Mouse (Mus musculus) gastrocnemius, postnatal 14 days (tissue): Measurements from ENCODE around the gene Ace. TPM values are rescaled to one million over a fixed set of nuclear protein-coding genes. Genes with fewer than 3 reads are reported as not detected.

ENCODE experiments used
- DNase-seq: peaks from one replicate; pipeline ENCODE4 v3.0.0; 2021; ENCODE audit warnings: mixed read lengths
- intact Hi-C: fragments of 180-260 bp; cut with DNase I; formaldehyde crosslinking; loops from one replicate; pipeline ENCODE4 v1.15.1; 2025; ENCODE audit warnings: low total_unique reads
- long read RNA-seq, 2 experiments: library from polyadenylated mRNA; stranded (forward); transcript quantifications; one replicate each; pipeline ENCODE4 v2.0.0; 2021
- total RNA-seq, 2 experiments: library from RNA; stranded (reverse); gene quantifications; 2 replicates each; pipeline ENCODE4 v1.2.3; 2021

The Ace gene
- 10 to 100 TPM; 46.2 to 48.3 TPM for total RNA-seq
- long read RNA-seq, experiment 1, full-length matches to known transcripts = 12 of 24 reads
- long read RNA-seq, experiment 1, partial matches to known transcripts = 12 of 24 reads
- long read RNA-seq, experiment 1, other reads (novel, unspliced or antisense) = 0 of 24 reads
- long read RNA-seq, experiment 2, full-length matches to known transcripts = 27 of 42 reads
- long read RNA-seq, experiment 2, partial matches to known transcripts = 14 of 42 reads
- long read RNA-seq, experiment 2, other reads (novel, unspliced or antisense) = 1 of 42 reads

DNA sequence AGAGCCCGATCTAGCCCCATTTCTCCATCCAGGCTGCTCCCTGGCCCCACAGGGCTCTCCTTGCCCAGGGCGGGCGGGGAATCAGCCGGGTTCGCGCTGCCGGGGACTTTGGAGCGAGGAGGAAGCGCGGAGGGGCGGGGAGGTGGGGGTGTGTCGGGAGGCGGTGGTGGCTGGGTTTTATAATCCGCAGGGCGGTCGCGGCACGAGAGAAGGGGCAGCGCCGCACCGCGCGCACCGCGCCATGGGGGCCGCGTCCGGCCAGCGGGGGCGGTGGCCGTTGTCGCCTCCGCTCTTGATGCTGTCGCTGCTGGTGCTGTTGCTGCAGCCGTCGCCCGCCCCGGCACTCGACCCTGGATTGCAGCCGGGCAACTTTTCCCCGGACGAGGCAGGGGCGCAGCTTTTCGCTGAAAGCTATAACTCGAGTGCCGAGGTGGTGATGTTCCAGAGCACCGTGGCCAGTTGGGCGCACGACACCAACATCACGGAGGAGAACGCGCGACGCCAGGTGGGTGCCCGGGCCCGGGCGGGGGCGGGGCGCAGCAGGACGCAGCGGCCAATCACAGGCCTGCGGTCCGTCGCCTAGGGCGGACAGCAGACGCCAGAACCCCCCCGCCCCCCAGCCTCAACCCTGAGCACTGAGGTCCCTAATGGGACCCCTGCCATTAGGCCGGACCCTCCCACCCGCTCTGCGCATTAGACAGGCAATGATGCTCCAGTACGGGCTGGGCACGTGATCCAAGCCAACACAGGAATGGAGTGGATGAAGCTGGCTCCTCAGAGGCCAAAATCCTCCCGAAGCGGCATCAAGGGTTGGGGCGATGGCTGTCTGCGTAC, at the start of gene Ace:
Gene Ace, plus strand, starts transcription at position 205 of the 834 bp plus-strand sequence.
- intact Hi-C loops = no loop called here
- DNase-seq = peak; percentile 60

DNA sequence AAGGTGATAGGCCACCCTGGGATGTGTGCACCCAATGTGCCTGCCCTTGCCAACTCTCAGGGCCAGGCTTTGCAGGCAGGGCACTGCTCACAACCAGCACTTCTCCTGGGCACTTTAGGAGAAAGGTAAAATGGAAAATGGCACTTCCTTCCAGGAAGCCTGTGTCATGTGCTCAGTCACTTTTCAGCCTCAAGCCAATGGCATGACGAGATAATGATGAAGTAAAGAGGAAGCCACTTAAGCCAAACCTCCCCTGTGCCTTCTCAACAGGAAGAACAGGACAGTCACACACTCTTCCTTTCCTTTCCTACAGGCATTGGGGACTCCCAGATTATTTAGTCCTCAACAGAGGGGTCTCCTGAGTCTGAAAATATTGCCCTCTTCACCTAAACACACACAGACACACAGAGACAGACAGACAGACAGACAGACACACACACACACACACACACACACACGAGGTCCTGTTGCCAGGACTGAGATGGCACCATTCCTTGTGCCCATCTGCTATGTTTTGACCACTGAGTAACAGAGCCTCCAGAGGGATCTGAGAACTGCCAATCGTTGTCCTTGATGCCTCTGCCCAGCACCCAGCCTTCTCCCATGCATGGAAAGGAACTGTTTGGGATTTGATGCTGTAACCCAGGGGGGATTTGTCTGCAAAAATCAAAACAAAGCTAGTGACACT, 47.5 kb upstream of the Ace start:
- DNase-seq = no peak
- intact Hi-C loops = no loop called here

DNA sequence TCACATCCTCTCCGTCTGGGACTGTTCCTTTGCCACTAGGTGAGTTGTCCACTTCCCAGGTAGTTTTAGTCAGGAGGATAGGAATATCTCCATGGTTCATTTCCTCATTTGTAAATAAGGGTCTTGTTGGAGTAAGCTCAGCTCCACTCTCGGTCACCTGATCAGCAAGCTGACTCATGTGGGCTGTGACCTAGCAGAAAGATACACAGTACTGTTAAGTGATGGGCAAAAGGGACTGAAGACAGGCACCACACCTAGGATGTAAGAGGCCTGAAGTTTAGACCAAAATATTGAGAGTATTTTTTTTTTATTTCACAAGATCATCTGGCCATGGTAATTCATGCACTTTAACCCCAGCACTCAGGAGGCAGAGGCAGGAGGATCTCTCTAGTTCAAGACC, 46.9 kb upstream of the Ace start:
- intact Hi-C loops = no loop called here
- DNase-seq = no peak

DNA sequence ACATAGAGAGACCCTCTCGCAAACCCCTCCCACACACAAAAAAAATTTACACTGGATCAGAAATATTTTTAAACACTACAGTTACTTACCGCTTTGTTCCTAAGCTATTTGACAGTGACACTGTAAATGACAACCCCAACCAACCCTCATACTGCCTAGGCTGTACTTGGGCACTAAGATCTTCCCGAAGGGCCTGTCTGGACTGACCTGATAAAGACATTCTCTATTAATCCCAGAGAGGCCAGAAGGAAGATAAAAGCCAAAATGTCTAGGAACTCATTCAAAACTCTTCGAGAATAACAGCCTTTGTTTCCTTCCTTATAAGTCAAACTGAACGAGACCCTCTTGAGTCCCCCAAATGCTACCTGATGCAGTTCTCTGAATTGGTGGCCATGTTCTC, 46.5 kb upstream of the Ace start:
- intact Hi-C loops = no loop called here
- no peak for DNase-seq

DNA sequence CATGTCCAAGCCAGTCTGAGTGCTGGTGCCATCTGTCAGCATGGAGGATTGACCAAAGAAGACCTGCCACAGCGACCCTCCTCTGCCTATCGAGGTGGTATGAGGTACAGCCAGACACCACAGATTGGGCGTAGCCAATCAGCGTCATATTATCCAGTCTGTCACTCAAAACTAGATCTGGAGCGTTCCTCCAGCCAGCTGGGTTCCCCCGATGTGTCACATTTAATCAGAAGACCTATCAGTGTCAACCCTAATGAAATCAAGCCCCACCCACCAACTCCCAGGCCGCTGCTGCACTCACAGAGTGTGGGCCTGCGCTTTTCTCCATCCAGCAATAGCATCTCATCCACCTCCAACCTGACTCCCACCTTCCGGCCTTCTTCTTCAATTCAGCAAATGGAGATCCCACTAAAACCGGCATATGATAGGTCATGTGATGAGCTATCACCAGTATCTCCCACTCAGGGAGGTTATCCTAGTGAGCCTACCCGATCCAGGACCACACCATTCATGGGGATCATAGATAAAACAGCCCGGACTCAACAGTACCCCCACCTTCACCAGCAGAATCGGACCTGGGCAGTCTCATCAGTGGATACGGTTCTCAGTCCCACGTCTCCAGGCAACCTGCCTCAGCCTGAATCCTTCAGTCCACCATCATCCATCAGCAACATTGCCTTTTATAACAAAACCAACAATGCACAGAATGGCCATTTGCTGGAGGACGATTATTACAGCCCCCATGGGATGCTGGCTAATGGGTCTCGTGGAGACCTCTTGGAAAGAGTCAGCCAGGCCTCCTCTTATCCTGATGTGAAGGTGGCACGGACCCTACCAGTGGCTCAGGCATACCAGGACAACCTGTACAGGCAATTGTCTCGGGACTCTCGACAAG, 44.7 kb upstream of the Ace start:
- intact Hi-C loops = no loop called here

DNA sequence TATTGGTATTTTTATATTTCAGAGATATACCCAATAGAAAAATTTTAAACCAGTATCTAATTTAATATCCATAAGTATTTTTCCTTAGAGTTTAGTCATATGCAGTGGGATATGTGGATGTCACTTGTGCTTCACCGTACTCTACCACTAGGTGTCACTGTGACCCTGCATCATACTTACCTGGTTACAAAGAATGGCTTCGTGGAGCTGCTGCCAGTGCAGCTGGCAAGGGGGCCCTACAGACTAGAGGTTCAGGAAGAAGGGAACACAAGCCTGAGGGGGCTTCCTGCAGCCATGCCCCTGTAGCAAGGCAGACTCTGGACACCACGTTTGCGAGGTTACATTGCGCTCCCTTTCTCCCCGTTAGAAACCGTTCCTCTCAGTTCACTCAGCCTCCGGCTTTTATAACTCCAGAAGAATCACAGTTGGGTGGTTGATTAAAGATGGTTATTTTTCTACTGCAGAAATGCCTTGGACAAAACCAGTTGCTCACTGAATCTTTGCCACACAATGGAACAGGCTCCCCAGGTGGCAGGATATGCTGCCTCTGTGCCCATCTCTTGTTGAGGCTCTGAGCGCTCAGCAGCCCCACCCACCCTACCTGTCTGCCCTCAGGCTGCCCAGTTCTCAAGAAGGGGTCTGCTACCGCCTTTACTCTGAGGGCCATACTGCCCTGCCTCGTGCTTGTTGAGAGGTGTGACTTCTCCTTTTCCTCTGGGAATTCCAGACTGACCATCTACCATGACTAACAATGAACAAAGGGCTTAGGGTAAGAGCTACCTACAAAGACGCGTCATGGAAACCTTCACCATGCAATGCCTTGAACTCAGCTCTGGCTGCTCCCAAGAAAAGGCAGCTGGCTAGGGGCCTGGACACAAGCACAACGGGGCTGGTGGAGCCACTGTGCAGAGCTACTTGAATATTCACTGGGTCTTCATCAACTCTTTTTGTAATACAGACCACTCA, 40.4 kb upstream of the Ace start:
- intact Hi-C loops = loop anchor here (2.0 kb wide), 2 partner anchors 43 to 99 kb away; no protein-coding TSS in a partner anchor
- DNase-seq = peak; percentile 67

More for the DNA sequence above, 44.7 kb upstream of the Ace start:
- no peak for DNase-seq

DNA sequence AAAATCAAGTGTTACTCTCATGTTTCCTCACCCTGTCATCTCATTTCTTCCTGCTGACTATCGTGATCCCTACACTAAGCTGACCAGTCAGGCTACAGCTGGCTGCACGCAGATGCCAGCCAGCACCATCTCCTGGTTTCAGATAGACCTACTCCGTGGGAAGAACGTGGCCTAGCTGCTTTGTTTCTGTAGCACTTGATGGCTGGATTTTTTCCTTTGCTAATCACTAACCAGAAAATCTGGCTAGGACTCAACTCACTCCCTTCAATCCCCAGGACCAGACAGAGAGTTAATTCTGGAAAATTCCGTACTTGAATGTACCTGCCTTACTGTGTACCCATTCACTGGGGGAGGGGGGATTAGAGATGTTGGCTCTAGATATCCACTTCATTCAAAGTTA, 39.6 kb upstream of the Ace start:
- DNase-seq = no peak
- intact Hi-C loops = no loop called here

DNA sequence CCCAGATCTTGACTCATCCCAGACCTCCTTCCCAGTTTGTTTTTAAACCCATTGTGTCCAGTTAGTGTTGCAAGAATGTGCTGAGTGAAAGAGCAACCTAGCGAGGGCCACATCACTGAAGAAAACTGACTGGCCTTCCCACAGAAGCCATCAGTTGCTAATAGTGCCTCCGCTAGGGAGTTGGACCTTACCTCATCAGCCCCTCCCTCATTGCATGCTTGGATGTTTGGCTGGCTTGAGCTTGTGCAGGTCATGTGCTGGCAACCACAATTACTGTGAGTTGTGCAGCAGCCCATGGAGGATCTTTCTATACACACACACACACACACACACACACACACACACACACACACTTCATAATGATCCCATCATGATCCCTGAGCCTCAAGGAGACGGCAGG, 36.4 kb upstream of the Ace start:
- intact Hi-C loops = no loop called here
- no peak for DNase-seq

DNA sequence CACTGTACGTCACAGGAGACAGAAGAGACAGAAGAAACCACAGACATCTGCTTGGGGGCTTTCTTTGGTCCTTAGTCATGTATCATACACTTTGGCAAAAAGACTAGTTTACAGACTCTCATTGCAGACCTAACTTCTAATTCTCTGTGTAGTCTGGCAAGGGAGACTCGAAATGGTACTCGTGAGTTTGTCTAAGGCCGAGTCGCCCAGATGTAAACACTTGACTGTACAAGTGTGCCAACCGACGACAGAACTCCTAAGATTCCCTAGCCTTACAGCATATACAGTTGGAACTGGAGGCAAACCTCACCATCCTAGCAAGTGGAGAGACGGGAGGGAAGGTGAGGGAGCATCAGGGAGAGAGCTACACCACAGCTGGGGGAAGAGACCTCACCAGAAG, 34.0 kb upstream of the Ace start:
- no peak for DNase-seq
- intact Hi-C loops = no loop called here

DNA sequence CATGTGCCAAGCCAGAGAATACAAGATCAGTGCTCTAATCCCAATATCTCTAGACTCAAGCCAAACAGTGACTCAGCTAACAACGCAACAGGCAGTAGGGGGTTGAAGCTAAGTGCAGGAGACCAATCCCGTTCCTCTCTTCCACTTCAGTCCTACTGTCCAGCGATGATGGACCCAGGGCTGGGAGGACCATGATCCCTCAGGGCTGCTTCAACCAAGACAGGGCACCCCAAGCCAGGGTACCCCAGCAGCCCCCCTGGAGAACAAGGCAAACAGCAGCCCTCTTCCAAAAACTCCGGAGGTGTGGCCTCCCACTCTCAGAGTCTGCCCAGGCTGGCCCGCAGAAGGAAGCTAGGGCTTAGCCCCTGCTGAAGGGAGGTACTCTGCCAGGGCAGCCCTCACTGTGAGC, 33.4 kb upstream of the Ace start:
- peak; percentile 37 for DNase-seq
- intact Hi-C loops = no loop called here

DNA sequence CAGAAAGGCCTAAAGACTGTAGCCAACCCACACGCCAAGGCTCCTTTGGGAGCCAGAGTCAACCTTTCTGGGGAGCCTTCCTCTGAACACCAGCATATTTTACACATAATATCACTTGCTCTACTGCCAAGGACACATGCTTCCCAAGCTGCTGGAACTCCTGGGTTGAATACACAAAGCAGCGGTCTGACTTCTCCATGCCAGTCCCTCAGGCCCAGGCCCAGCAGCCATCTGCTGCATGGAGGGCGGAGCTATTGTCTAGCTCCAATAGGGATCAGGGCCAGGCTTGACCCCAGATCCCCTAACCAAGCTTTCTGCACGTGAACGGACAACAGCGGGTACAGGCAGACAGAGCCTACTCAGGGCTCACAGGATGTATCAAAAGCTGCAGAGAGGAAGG, 32.9 kb upstream of the Ace start:
- intact Hi-C loops = no loop called here
- peak; percentile 75 for DNase-seq

DNA sequence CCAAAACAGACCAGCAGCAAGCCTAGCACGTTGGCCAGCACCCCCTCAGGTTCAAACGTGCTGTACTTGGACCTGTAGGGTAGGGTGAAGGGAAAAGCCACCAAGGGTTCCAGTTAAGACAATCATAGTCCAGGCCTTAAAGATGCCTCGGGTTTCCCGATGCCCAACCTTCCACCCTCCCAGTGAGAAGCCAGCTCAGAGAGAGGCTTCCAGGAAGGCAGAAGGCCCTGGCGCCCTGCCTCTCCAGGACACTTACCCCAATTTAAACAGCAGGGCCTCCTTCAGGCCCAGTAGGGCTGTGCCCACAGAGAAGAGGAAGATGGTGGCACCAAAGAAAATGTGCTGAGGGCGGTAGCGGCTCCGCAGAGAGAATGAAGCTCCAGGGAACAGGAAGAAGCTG, 32.2 kb upstream of the Ace start:
- intact Hi-C loops = no loop called here
- no peak for DNase-seq

DNA sequence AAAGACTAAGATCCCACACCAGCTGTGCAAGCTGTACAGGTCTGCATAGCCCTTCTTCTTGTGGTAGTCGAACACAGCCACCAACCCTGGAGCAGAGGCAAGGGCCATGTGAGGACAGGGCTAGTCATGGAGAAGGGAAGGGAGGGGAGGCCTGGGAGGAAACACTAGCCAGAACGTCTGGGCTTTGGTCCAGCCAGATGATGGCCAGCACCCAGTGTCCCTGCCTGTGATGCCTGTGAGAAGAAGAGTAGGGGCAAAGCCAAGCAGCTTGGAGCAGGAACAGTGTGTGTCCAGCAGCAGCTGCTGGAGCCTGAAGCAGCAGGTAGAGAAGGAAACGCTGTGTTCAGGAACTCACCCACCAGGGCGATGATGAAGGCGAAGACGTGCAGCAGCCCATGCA, 31.5 kb upstream of the Ace start:
- DNase-seq = peak; percentile 92
- intact Hi-C loops = no loop called here

DNA sequence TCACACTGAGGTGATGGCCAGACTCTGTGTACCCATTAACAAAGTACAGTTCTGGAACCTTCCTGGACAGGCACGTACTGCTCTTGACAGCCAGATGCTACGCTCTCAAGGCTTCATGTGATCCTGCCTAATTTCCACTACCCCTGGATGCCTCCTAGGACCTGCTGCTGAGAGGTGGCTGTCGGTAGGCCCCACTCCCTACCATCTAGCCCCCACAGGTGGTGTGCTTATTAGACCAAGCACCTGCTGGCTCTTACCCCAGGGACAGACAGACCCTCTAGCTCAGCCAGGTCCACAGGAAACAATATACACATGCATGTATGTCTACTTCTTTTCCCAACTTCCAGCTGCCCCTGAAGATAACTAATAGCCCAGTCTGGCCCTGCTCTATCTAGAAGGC, 30.8 kb upstream of the Ace start:
- no peak for DNase-seq
- intact Hi-C loops = no loop called here

DNA sequence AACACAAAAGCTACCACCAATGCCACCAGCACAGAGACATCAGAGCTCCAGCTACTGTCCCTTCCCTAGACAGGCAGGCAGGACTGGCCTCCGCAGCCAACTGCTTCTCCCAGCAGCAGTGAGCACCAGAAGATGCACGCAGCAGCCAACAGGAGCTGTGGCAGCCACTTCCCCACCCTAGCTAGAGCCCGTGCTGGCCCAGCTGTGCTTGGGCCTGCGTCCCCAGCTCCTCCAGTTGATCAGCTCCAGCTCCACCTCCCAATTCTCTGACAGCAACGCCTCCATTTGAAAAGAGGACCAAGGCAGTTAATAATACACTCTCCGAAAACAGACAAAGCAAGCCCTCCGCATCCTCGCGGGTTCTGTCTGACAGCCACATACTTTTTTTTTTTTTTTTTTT, 29.0 kb upstream of the Ace start:
- peak; percentile 57 for DNase-seq
- intact Hi-C loops = no loop called here

DNA sequence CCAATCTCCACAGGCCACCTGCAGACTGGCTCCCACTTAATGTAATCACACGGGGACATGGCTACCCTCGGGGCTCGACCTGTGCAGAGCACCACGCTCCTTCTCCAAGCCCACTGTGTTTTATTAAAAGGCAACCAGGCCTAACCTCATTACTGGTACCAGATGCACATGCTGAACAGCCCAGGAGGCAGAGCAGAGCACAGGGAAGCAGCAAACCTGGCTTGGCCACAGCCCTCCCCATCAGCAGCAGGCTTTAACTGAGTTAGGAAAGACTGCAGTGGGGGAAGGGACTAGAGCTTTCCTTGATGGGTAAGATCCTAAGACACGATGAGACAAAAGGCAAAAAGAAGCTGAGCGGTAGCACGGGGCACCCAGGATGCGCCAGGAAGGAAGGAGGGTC, 25.8 kb upstream of the Ace start:
- intact Hi-C loops = no loop called here
- no peak for DNase-seq

DNA sequence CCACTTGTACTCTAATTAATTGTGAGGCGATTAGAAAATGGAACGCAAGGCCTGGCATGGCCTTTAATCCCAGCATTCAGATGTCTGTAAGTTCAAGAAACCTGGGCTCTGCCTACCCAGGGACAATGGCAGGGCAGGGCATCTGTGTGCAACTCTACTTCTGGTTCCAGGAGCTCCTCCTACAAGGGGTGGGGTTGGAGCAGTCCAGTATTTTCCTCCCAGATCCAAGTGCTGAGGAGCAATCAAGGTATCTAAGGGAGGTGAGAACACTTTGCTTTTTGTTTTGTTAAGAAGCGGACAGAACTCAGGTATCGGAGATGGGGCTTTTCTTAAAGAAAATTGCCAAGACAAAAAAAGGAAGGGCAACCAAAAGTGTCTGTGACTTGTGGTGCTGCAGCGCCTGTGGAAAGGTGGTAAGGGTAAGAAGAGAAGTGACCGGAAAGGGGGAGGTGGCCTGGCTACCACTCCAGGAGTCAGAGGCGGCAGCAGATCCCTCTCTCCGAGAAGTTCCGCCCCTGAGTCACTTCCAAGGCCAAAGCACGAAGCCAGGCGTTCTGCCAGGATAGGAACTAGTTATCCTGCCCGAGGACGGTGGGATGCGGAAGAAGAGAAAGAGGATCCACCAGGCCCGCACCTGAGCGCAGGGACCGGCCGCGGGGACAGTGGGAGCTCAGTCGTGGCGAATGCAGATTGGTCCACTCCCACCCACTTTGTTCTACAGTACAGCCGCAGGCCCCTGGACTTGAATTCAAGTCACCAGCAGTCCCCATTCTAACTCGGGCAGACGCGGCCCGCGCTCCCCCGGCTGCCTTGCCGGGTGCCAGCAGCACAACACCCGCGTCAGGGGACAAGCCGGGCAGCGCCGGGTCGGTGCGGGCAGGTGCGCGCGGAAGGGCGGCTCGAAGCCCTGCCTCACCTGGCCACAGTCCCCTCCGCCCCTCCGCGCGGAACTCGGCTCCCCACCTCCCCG, 24.3 kb upstream of the Ace start:
- peak; percentile 53 for DNase-seq
- intact Hi-C loops = no loop called here
